Mouse (Mus musculus): ENCODE results near the gene 4933434E20Rik. TPM values are rescaled to one million over a fixed set of nuclear protein-coding genes. Genes with fewer than 3 reads are reported as not detected.

4933434E20Rik gene
- polyA plus RNA-seq, 1 experiment = 74.7 TPM

DNA sequence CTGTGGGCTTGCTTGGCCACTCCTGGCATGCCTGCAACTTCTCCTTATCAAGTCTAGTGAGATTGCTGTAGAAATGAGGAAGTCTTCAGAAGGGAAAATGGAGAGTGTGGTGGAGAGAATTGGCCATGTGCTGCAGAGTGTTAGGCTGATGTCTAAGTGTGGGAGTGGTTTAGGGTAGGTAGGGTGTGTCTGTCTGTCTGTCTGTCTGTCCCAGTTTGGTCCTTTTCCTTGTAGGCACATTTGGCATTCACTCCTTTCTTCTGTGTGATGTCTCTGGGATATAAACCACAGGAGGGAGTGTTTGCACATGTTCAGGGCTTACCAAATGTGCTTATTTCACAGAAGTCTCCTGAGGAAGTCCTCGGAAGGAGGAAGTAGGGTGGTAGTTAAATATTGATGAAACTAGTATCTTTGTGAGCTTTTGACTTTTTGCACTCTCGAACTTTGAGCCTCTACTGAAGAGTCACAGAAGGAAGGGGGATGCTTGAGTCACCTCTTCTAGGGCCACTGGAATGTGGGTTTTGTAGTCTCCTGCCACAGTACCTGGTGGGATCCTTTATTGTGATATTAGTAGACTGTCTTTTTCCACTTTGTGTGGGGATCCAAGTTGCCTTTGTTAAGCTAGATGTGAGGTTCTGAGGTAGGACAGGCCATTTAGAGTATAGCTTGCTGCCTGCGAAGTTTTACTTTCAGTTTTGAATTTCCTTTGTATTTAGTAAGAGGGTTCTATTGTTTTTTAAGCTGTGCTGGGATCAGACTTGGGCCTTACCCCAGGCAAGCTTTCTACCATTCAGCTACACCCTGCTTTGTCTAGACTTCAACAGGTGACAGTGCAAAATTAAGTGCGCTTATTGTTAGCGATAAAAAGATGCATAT, 30.2 kb downstream of the 4933434E20Rik start:
- DNase-seq (ENCODE audit: low read depth) = no peak

DNA sequence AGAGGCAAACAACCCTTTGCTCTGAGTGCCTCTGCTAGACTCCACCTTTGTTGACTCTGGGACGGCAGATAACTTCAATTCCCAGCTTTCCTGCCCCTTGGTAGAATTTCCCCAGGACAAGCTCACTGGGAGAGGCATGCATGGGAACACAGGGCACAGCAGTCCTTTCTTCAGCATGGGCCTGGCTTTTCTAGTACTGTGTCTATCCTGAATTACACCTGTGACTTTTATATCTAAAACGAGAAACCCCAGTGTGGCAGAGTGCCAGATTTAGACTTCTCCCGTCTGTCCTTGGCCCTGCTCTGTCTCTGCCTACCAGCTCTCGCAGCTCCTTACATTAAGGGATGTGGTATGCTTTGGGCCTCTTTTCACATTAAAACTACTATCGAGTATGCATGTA, 31.6 kb downstream of the 4933434E20Rik start:
- no peak for DNase-seq (ENCODE audit: low read depth)

DNA sequence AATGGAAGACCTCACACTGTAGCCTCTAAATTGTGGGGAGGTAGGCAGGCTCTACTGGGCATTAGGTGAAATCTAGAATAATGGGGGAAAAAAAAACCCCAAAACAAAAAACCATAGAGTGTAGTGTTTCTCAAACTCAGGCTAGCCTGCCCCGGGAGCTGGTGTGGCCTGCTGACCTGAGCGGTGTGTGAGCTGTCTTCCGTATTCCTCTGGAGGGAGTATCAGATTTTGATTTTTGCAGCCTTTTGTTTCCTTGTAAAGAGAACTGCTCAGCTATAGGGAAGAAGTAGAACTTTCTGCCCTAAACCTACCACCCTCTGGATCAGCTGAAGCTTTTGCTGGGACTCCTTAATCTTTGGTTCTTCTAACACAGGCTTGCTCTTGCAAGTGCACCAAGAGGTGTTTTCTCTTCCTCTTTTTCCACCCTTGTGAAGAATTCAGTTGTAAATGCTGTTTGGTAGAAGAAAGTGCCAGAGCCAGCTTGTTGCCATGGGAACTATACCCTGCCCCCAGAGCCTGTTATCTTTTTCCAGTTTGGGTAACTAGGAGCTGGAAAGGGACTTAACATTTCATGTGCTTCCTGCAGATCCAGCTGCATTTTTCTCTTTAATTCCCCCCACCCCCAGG, 32.4 kb downstream of the 4933434E20Rik start:
- DNase-seq (ENCODE audit: low read depth) = no peak

DNA sequence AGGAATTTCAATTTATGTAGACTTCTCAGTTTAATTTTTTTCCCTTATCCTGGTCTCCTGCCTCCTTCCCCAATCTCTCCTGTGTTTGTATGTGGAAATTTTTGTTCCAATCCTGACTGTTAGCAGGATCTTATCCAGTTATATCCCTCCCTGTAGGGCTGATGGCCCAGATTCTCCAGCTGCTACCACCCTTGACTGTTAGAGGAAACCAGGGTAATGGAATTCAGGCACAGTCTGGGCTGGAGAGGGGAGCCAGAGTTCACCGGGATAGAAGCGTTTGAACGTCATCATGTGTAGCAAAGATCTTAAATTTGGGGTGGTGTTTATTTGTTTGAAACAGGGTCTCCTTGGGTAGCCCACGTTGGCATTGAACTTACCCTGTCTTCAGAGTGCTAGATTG, 33.4 kb downstream of the 4933434E20Rik start:
- no peak for DNase-seq (ENCODE audit: low read depth)

DNA sequence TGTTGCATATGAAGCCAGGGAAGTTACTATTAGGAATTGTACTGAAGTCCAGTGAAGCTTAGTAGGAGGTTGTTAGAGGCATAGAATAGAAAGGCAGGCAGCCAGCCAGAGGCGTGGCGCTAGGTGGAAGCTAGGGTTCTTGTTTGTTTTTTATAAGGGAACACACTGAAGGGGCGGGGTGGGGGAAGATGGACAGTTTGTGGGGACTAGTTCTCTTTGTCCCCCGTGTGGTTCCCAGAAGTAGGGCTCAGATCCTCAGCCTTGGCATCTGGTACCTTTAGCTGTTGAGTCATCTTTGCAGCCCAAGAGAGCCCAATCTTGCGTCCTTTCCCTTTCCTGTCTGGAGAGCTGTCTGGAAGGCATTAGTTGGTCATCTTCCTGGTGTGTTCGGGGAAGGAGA, 33.8 kb downstream of the 4933434E20Rik start:
- no peak for DNase-seq (ENCODE audit: low read depth)

DNA sequence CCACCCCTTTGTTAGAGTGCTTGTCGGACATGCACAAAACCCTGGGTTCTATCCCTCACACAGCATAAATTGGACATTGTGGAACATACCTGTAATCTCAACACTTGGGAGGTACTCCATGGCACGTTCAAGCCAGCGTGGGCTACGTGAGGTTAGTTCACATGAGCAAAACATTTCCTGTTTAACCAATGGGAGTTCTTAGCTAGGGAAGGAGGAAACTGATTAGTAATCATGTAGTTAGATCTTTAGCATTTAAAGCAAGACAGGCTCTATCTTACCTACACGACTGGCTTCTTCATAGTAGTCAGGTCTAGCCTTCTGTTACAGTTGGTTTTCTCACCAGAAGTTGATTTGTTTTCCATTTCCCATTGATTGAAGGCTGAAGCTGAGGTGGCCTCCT, 34.6 kb downstream of the 4933434E20Rik start:
- DNase-seq (ENCODE audit: low read depth) = no peak

DNA sequence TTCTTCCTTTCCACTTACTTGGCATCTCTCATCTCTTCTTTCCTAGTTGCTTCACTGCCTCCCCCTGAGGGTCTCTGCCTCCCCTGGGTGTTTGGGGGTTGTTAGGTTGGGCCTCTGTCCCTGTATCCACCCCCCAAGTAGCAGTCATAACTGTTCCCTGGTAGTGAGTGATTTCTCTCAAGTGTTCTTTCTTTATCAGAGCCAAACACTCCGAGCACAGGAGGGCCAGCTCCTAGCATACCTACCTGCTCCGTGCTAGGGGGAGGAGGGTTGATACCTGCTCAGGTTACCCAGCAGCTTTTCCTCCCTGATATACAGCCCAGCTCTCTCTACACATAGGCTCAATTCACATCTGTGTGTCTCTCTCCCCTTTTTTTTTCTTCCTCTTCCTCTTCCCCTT, 37.2 kb downstream of the 4933434E20Rik start:
- DNase-seq (ENCODE audit: low read depth) = no peak

DNA sequence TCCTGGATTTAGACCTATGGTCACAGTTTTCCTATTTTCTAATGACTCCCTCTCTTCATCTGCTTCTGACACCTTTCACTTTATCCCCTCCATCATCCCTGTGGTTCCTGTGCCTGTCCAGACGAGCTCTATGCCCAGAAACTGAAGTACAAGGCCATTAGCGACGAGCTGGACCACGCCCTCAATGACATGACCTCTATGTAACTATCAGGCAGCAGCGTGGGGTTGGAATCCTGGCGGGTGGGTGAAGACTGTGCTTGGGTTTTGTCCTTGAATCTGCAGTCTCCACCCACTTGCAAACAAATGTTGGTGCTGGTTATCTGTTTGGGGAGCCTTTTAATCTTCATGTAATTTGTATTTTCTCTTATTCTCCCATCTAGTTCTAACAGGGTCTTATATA, 39.5 kb downstream of the 4933434E20Rik start:
- DNase-seq (ENCODE audit: low read depth) = no peak

DNA sequence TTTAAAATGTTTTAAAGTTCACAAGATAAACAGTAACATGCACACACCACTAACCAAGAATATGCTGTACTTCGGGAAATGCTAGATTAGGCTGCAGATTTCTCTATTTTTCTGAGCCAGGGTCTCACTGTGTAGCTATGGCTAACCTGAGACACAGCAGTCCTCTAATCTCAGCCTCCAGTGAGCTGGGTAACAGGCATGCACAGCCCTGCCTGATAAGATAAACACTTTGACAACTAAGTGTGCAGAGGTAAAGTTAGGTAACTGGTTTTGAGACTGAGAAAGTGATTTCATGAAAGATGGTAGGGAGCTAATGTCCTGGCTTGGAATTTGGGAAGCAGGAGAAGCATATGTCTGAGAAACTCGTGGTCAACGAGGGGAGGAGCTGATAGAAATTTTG, 43.0 kb downstream of the 4933434E20Rik start:
- no peak for DNase-seq (ENCODE audit: low read depth)

DNA sequence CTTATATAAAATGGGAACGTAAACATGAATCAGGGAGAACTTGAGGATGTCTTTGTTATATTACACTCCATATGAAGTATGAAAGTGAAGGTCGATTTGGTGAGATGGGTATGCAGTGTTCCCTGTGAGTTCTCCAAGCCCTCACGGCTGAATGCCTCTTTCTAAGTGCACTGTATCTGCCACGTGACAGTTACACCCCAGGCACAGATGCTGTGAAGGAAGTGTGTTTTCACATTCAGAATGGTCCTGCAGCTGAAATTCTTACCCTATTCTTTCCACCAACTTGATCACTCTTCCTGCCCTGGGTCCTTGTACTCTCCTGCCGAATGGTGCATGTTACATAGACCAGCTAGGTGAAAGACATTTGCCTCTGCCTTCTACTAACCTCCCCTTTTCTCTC, 46.5 kb downstream of the 4933434E20Rik start:
- no peak for DNase-seq (ENCODE audit: low read depth)

DNA sequence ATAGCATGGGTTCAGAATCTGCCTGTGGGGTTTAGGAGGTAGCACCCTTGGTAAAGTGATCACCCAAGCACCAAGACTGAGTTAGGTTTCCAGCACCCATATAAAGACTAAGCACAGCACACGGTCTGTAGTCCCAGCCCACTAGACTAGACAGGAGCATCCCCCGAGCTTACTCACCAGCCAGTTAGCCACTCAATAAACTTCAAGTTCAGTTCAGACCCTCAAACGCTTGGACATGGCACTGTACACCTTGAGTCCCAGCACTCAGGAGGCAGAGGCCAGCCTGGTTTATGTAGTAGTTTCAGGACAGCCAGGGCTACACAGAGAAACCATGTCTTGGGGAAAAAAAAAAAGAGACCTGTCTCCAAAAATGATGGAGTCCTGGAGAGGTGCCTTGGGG, 49.6 kb downstream of the 4933434E20Rik start:
- no peak for DNase-seq (ENCODE audit: low read depth)

DNA sequence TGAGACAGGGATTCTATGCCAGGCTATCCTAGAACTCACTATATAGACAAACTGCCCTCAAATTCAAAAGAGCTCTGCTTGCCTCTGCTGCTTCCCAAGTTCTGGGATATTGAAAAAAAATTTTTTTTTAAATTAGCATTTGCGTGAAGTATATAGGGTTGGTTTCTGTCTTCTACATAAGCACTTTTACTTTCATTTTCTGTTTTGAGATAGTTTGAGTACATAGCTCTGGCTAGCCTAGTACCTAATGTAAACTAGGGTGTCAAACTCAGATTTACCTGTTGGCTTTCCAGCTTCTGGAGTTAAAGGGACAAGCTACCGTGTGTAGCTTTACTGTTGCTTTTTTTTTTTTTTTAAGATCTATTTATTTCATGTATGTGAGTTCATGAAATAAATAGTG, 50.2 kb downstream of the 4933434E20Rik start:
- no peak for DNase-seq (ENCODE audit: low read depth)

DNA sequence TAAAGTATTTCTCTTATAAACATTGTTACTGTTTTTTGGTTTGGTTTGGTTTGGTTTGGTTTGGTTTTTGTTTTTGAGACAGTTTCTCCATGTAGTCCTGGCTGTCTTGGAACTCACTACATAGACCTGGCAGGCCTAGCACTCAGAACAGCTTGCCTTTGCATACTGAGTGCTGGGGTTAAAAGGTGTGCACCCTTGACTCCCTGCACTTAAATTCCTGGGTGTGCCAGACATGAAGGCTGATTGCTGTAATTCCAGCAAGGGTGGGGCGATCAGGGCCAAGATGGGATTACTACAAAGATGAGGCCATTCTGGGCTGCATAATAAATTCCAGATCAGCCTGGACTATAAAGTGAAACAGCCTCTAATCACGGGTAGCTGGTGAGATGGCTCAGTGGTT, 50.8 kb downstream of the 4933434E20Rik start:
- no peak for DNase-seq (ENCODE audit: low read depth)

DNA sequence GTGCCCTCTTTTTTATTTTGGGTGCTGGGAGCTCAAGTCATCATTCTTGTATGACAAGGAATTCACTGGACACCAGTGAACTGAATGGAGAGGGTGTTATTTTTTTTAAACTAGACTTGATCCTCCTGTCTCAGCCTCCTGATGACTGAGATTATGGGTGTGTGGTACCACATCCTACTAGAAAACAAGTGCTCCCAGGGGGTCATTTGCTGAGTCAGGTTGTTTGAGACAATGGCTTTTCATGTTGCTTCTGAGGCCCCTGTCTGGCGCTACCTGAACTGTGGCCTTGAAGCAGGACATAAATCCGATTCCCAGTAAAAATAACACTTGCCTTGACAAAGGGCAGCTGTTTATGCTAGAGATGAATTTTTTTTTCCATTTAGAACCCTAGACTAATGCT, 51.7 kb downstream of the 4933434E20Rik start:
- no peak for DNase-seq (ENCODE audit: low read depth)

DNA sequence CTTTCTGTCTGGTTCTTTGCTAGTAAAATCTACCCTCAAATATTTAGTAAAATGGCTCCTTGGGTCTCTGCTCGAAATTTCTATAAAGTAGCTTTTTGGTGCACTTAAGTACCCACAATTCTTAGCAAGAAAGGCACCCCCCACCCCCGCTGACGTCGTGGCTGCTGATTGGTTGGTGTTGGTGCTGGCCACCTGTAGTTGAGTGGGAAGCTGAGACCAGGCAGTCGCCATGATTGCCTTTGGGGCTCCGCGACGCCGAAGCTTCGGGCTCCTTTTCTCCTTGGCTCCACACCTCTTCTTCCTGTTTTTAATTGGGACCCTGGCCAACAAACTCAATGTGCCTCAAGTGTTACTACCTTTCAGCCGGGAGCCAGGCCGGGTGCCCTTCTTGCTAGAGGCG, 52.5 kb downstream of the 4933434E20Rik start, which contains the start of gene Nup210l:
Gene Nup210l (plus strand): TSS at position 195 of the 400 bp plus-strand sequence.
- no peak for DNase-seq (ENCODE audit: low read depth)

DNA sequence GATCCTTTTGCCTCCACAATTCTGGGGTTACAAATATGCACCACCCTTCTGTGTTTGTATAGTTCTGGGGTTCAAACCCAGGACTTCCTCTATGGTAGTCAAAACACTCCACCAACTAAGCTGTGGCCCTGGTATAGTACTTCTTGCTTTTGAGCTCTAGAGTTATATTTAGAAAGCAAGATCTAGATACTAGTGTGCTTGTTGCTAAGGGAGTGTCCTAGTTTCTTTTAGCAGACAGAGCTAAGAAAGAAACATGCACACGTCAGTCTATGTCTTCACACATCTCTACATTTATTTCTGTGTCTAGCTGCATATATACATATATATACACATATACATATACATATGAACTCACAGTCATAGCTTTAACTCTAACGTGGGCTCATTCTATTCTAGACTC, 60.3 kb downstream of the 4933434E20Rik start:
- DNase-seq (ENCODE audit: low read depth) = no peak

DNA sequence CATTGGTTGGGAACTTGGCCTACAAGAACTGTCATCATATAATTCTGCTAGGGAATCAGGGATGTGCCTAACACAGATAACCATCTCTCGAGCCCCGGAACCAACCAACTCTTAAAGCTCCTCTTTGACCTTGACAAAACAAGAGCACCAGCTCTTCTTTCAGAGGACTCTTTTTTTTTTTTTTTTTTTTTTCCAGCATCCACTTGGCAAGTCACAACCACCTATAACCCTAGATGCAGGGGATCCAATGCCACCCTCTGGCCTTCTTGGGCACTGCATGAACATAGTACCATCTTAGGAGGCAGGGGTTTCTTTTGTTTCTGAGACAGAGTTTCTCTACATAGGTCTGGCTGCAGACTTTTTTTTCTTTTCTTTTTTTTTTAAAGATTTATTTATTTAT, 62.9 kb downstream of the 4933434E20Rik start:
- DNase-seq (ENCODE audit: low read depth) = no peak

DNA sequence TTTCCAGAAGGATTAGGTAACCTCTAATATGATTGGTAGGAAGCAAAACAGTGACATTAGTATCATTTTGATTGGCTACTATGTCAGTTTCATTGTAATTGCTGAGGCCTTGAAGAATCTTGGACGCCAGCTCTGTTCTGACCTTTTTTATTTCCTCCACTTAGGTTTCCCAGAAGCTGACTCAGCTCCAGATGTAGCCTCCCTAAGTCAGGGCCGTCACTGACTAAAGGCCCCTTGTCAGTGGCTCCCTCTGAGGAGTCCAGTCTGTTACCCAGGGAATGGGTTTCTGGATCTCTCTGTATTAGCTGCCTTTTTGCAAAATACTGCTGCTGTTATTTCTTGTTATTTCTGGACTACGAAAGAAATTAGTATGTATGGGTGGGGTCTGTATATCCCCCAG, 64.1 kb downstream of the 4933434E20Rik start:
- DNase-seq (ENCODE audit: low read depth) = no peak

Other genes starting within 250 kb of the 4933434E20Rik start
- gene She, start 220.3 kb upstream of the 4933434E20Rik start, polyA plus RNA-seq (2012; rRNA removed) = 3.4 and 3.5 TPM in 2 replicates
- 10.7 and 12.3 TPM in 2 replicates for gene Il6ra, start 138.4 kb upstream of the 4933434E20Rik start, polyA plus RNA-seq (2012; rRNA removed)
- 37.4 and 56.5 TPM in 2 replicates for gene Atp8b2, start 88.1 kb upstream of the 4933434E20Rik start, polyA plus RNA-seq (2012; rRNA removed)
- 79.3 and 99.6 TPM in 2 replicates for gene Hax1, start 52.9 kb upstream of the 4933434E20Rik start, polyA plus RNA-seq (2012; rRNA removed)
- 116 and 119 TPM in 2 replicates for gene Ubap2l, start 992 bp downstream of the 4933434E20Rik start, polyA plus RNA-seq (2012; rRNA removed)
- gene Tpm3, start 21.0 kb downstream of the 4933434E20Rik start, polyA plus RNA-seq (2012; rRNA removed) = 117 and 128 TPM in 2 replicates
- 0.30 and 0.41 TPM in 2 replicates for gene Nup210l, start 52.5 kb downstream of the 4933434E20Rik start, polyA plus RNA-seq (2012; rRNA removed)
- 2,273 and 3,346 TPM in 2 replicates for gene Rps27, start 162.0 kb downstream of the 4933434E20Rik start, polyA plus RNA-seq (2012; rRNA removed)
- gene Rab13, start 162.1 kb downstream of the 4933434E20Rik start, polyA plus RNA-seq (2012; rRNA removed) = 8.3 and 9.2 TPM in 2 replicates
- gene Jtb, start 180.0 kb downstream of the 4933434E20Rik start, polyA plus RNA-seq (2012; rRNA removed) = 56.6 and 68.4 TPM in 2 replicates
- gene Creb3l4, start 191.9 kb downstream of the 4933434E20Rik start, polyA plus RNA-seq (2012; rRNA removed) = 1.2 and 1.4 TPM in 2 replicates
- 86.9 and 100 TPM in 2 replicates for gene Slc39a1, start 196.5 kb downstream of the 4933434E20Rik start, polyA plus RNA-seq (2012; rRNA removed)
- 52.1 and 57.8 TPM in 2 replicates for gene Crtc2, start 202.5 kb downstream of the 4933434E20Rik start, polyA plus RNA-seq (2012; rRNA removed)
- 12.5 and 13.2 TPM in 2 replicates for gene Dennd4b, start 213.5 kb downstream of the 4933434E20Rik start, polyA plus RNA-seq (2012; rRNA removed)
- gene Gatad2b, start 241.5 kb downstream of the 4933434E20Rik start, polyA plus RNA-seq (2012; rRNA removed) = 19.3 and 25.0 TPM in 2 replicates

All from gonadal fat pad, adult 2 months (tissue).